Mouse (Mus musculus) erythroid progenitor cell, adult 5-6 weeks (primary cell): ENCODE results near the gene Lrch3. TPM values are rescaled to one million over a fixed set of nuclear protein-coding genes. Genes with fewer than 3 reads are reported as not detected.

ENCODE experiments used
- ATAC-seq: replicated peaks from 2 replicates; pipeline ENCODE4 v1.8.0; 2016; ENCODE audit warnings: moderate number of reproducible peaks, mild to moderate bottlenecking, moderate TSS enrichment, inconsistent platforms; ENCODE audit not compliant: poor library complexity, low FRiP score, severe bottlenecking
- total RNA-seq, 2 experiments: library from RNA; stranded (forward) in 1 of 2; stranded (reverse) in 1 of 2; fragments of 150-400 nt in 1 of 2; fragments of 186-747, 209-891 nt in 1 of 2; gene quantifications; 2 replicates each; pipeline versions ENCODE4 v1.2.3 to v1.2.4; 2015 to 2017; ENCODE audit warnings: low replicate concordance in 2 of 2

Lrch3 gene
- total RNA-seq, 2 experiments from 2014 or later: 17.6 to 19.9 TPM

GRCm38 (mm10) chr16:32972535-32972934 is 58.6 kb downstream of the Lrch3 start:
- no peak for ATAC-seq

GRCm38 (mm10) chr16:32973047-32973446 is 59.1 kb downstream of the Lrch3 start:
- ATAC-seq: no peak

- no peak for ATAC-seq
These were observed 66.3 kb downstream of the Lrch3 start for GRCm38 (mm10) chr16:32980227-32980626.

GRCm38 (mm10) chr16:32981405-32981804 is 67.5 kb downstream of the Lrch3 start:
- no peak for ATAC-seq

GRCm38 (mm10) chr16:32984631-32985030 is 70.7 kb downstream of the Lrch3 start:
- no peak for ATAC-seq

GRCm38 (mm10) chr16:32992158-32992557 is 78.3 kb downstream of the Lrch3 start:
- no peak for ATAC-seq

- ATAC-seq: no peak
These were observed 91.3 kb downstream of the Lrch3 start for GRCm38 (mm10) chr16:33005216-33005615.

GRCm38 (mm10) chr16:33006888-33007287 is 93.0 kb downstream of the Lrch3 start:
- no peak for ATAC-seq

- no peak for ATAC-seq
These were observed 93.5 kb downstream of the Lrch3 start for GRCm38 (mm10) chr16:33007436-33007835.

- no peak for ATAC-seq
These were observed 96.3 kb downstream of the Lrch3 start for GRCm38 (mm10) chr16:33010166-33010565.

GRCm38 (mm10) chr16:33013801-33014200 is 99.9 kb downstream of the Lrch3 start:
- ATAC-seq: no peak

- no peak for ATAC-seq
These were observed 101.0 kb downstream of the Lrch3 start for GRCm38 (mm10) chr16:33014921-33015320.

GRCm38 (mm10) chr16:33015396-33015907 is 101.6 kb downstream of the Lrch3 start:
- ATAC-seq: no peak

- ATAC-seq: no peak
These were observed 102.1 kb downstream of the Lrch3 start for GRCm38 (mm10) chr16:33015986-33016385.

GRCm38 (mm10) chr16:33017677-33018349 is 103.9 kb downstream of the Lrch3 start:
- no peak for ATAC-seq

GRCm38 (mm10) chr16:33019117-33019770 is 105.3 kb downstream of the Lrch3 start:
- no peak for ATAC-seq

GRCm38 (mm10) chr16:33021381-33021780 is 107.5 kb downstream of the Lrch3 start:
- no peak for ATAC-seq

GRCm38 (mm10) chr16:33023750-33024149 is 109.8 kb downstream of the Lrch3 start:
- ATAC-seq: peak; percentile 80

GRCm38 (mm10) chr16:33024456-33025104 is 110.7 kb downstream of the Lrch3 start:
- no peak for ATAC-seq

- no peak for ATAC-seq
These were observed 112.5 kb downstream of the Lrch3 start for GRCm38 (mm10) chr16:33026357-33026756.

GRCm38 (mm10) chr16:33036006-33036405 is 122.1 kb downstream of the Lrch3 start:
- ATAC-seq: no peak
